Mouse (Mus musculus): ENCODE measurements around the gene 9330161L09Rik. TPM values are rescaled to one million over a fixed set of nuclear protein-coding genes. Genes with fewer than 3 reads are reported as not detected.
"Not testable (repeated sequence)": the region's sequence is repeated elsewhere in the genome, so short reads cannot be mapped to it uniquely, and the experiment has no call there.

Gene 9330161L09Rik
- 0.82 and 1.1 TPM in 2 replicates for polyA plus RNA-seq (2012; rRNA removed)

- Histone ChIP-seq H3K36me3 (ENCODE audit: control insufficient read depth, insufficient read depth, low read length) (peaks cover 64% of the 10 kb centered on the region), H3K27me3 (ENCODE audit: control insufficient read depth, insufficient read depth, low read length) (no peaks in the 10 kb centered on the region), H3K27ac (ENCODE audit: insufficient read depth, low read length) (no peak within 1 kb of the TSS), H3K4me1 (ENCODE audit: control insufficient read depth, insufficient read depth, insufficient read length) (no peaks in the 10 kb centered on the region), H3K4me3 (ENCODE audit: extremely low read depth, insufficient read depth, insufficient read length) (no peak within 1 kb of the TSS)
- TF ChIP-seq CTCF (IDR thresholded peaks at IDR 0.05; ENCODE audit: extremely low read depth, insufficient read depth, insufficient read length, insufficient replicate concordance) = no peak
- no peak for TF ChIP-seq POLR2A (IDR thresholded peaks at IDR 0.05; ENCODE audit: low read depth, low read length)
- DNase-seq (ENCODE audit: low read depth in 1 of 2, low spot score in 2 of 2) = no peak
- WGBS = 97% methylated on average over 4 of the region's 4 CpGs
Measured at GRCm38 (mm10) chr12:103407720-103408119, at the start of gene 9330161L09Rik. 9330161L09Rik (minus strand) TSS chr12:103407820.

GRCm38 (mm10) chr12:103457140-103457539 lies 49.5 kb upstream of the 9330161L09Rik start, which contains the start of gene Ifi27l2b:
Ifi27l2b (minus strand) TSS chr12:103457223.
- DNase-seq (ENCODE audit: low read depth in 1 of 2, low spot score in 2 of 2) = no peak
- WGBS = 63% methylated on average over 3 of the region's 3 CpGs
- no peaks in the 10 kb centered on the region for H3K27me3 ChIP-seq (ENCODE audit: control insufficient read depth, insufficient read depth, low read length)
- no peak for TF ChIP-seq POLR2A (IDR thresholded peaks at IDR 0.05; ENCODE audit: low read depth, low read length)
- TF ChIP-seq CTCF (IDR thresholded peaks at IDR 0.05; ENCODE audit: extremely low read depth, insufficient read depth, insufficient read length, insufficient replicate concordance) = no peak
- no peak within 1 kb of the TSS for H3K4me3 ChIP-seq (ENCODE audit: extremely low read depth, insufficient read depth, insufficient read length)
- H3K27ac ChIP-seq (ENCODE audit: insufficient read depth, low read length) = no peak within 1 kb of the TSS
- H3K36me3 ChIP-seq (ENCODE audit: control insufficient read depth, insufficient read depth, low read length) = no peaks in the 10 kb centered on the region
- H3K4me1 ChIP-seq (ENCODE audit: control insufficient read depth, insufficient read depth, insufficient read length) = no peaks in the 10 kb centered on the region

DNA sequence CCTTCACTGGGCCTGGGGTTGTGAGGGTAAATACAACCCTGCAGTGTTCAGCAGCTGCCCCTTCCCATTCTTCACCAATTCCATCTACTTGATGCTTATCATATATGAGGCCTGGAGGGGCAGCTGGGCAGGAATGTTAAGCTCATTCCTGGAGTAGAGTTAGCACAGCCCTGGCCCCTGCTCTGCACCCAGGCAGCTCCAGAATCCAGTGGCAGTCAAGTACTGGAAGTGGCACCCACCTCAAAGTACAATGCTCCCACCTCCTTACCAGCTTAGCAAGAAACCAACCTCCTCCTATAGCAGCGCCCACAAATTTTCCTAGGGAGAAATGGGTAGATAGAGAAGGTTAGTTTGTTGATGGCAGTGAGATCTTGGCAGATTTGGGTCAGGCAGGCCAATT lies 49.1 kb upstream of the 9330161L09Rik start:
- not testable (repeated sequence) for H3K36me3 ChIP-seq (ENCODE audit: control insufficient read depth, insufficient read depth, low read length); DNase-seq (ENCODE audit: low read depth in 1 of 2, low spot score in 2 of 2); H3K4me1 ChIP-seq (ENCODE audit: control insufficient read depth, insufficient read depth, insufficient read length); H3K4me3 ChIP-seq (ENCODE audit: extremely low read depth, insufficient read depth, insufficient read length); H3K27ac ChIP-seq (ENCODE audit: insufficient read depth, low read length); H3K27me3 ChIP-seq (ENCODE audit: control insufficient read depth, insufficient read depth, low read length)
- no CpG with 5 or more reads among the region's 1 CpGs for WGBS

GRCm38 (mm10) chr12:103453361-103453760 lies 45.7 kb upstream of the 9330161L09Rik start:
- no peaks in the 10 kb centered on the region for H3K4me1 ChIP-seq (ENCODE audit: control insufficient read depth, insufficient read depth, insufficient read length)
- TF ChIP-seq POLR2A (IDR thresholded peaks at IDR 0.05; ENCODE audit: low read depth, low read length) = no peak
- no peak for TF ChIP-seq CTCF (IDR thresholded peaks at IDR 0.05; ENCODE audit: extremely low read depth, insufficient read depth, insufficient read length, insufficient replicate concordance)
- no peak for DNase-seq (ENCODE audit: low read depth in 1 of 2, low spot score in 2 of 2)
- H3K36me3 ChIP-seq (ENCODE audit: control insufficient read depth, insufficient read depth, low read length) = no peaks in the 10 kb centered on the region
- H3K27ac ChIP-seq (ENCODE audit: insufficient read depth, low read length) = no peak overlapping the region
- no peaks in the 10 kb centered on the region for H3K27me3 ChIP-seq (ENCODE audit: control insufficient read depth, insufficient read depth, low read length)
- no peak overlapping the region for H3K4me3 ChIP-seq (ENCODE audit: extremely low read depth, insufficient read depth, insufficient read length)

GRCm38 (mm10) chr12:103445060-103445459 lies 37.4 kb upstream of the 9330161L09Rik start:
- peaks cover 10% of the 10 kb centered on the region for H3K36me3 ChIP-seq (ENCODE audit: control insufficient read depth, insufficient read depth, low read length)
- H3K27ac ChIP-seq (ENCODE audit: insufficient read depth, low read length) = no peak overlapping the region
- DNase-seq (ENCODE audit: low read depth in 1 of 2, low spot score in 2 of 2) = no peak
- H3K4me1 ChIP-seq (ENCODE audit: control insufficient read depth, insufficient read depth, insufficient read length) = peaks cover 2% of the 10 kb centered on the region; the same call in 1 of the 2 replicates
- H3K4me3 ChIP-seq (ENCODE audit: extremely low read depth, insufficient read depth, insufficient read length) = no peak overlapping the region
- TF ChIP-seq CTCF (IDR thresholded peaks at IDR 0.05; ENCODE audit: extremely low read depth, insufficient read depth, insufficient read length, insufficient replicate concordance) (no peak), POLR2A (IDR thresholded peaks at IDR 0.05; ENCODE audit: low read depth, low read length) (no peak)
- 79% methylated on average over 3 of the region's 3 CpGs for WGBS
- no peaks in the 10 kb centered on the region for H3K27me3 ChIP-seq (ENCODE audit: control insufficient read depth, insufficient read depth, low read length)

GRCm38 (mm10) chr12:103444261-103444660 lies 36.6 kb upstream of the 9330161L09Rik start:
- H3K27me3 ChIP-seq (ENCODE audit: control insufficient read depth, insufficient read depth, low read length); H3K4me3 ChIP-seq (ENCODE audit: extremely low read depth, insufficient read depth, insufficient read length); DNase-seq (ENCODE audit: low read depth in 1 of 2, low spot score in 2 of 2); H3K27ac ChIP-seq (ENCODE audit: insufficient read depth, low read length); H3K4me1 ChIP-seq (ENCODE audit: control insufficient read depth, insufficient read depth, insufficient read length): not testable (repeated sequence)
- WGBS = 71% methylated on average over 6 of the region's 7 CpGs
- peaks cover 16% of the 10 kb centered on the region for H3K36me3 ChIP-seq (ENCODE audit: control insufficient read depth, insufficient read depth, low read length)

GRCm38 (mm10) chr12:103443524-103443923 lies 35.9 kb upstream of the 9330161L09Rik start, which contains the start of gene Ifi27l2a:
Ifi27l2a (minus strand) TSS chr12:103443680.
- Histone ChIP-seq H3K36me3 (ENCODE audit: control insufficient read depth, insufficient read depth, low read length) (peaks cover 21% of the 10 kb centered on the region), H3K4me3 (ENCODE audit: extremely low read depth, insufficient read depth, insufficient read length) (peak within 1 kb of the TSS; percentile 85), H3K27me3 (ENCODE audit: control insufficient read depth, insufficient read depth, low read length) (no peaks in the 10 kb centered on the region), H3K4me1 (ENCODE audit: control insufficient read depth, insufficient read depth, insufficient read length) (peaks cover 2% of the 10 kb centered on the region; the same call in 1 of the 2 replicates), H3K27ac (ENCODE audit: insufficient read depth, low read length) (peak within 1 kb of the TSS; percentile 79)
- peak; percentile 36 to 60 for DNase-seq (ENCODE audit: low read depth in 1 of 2, low spot score in 2 of 2)
- TF ChIP-seq CTCF (IDR thresholded peaks at IDR 0.05; ENCODE audit: extremely low read depth, insufficient read depth, insufficient read length, insufficient replicate concordance) (no peak), POLR2A (IDR thresholded peaks at IDR 0.05; ENCODE audit: low read depth, low read length) (peak; percentile 34)
- WGBS = 14% methylated on average over 3 of the region's 3 CpGs
